Mouse (Mus musculus) CH12.LX (cell line): ENCODE measurements at regions not wholly inside any gene's neighbourhood (a gene's known extent, or its start where the extent isn't known, plus 50 kb on each side); places are given as distances from the start of the nearest gene placed in this dataset.

Experiments
- DNase-seq: peaks from one replicate; pipeline ENCODE4 v3.0.0-alpha.2; 2013; ENCODE audit errors: extremely low read depth
- H3K27ac ChIP-seq: 2 replicates; pipeline ENCODE4 v1.5.1; 2012; ENCODE audit warnings: low read depth, mild to moderate bottlenecking, control low read depth, moderate library complexity; ENCODE audit not compliant: insufficient read depth
- H3K27me3 ChIP-seq: replicated peaks from 2 replicates; pipeline ENCODE3; 2012; ENCODE audit warnings: inconsistent platforms
- H3K36me3 ChIP-seq, 2 experiments: replicated peaks in 1 of 2; 2 replicates each; pipeline versions ENCODE3 to v1.6.1; 2012; ENCODE audit warnings: inconsistent platforms in 1 of 2, low read length in 1 of 2, mild to moderate bottlenecking in 1 of 2, mixed read lengths in 1 of 2, moderate library complexity in 1 of 2; ENCODE audit not compliant: control insufficient read depth in 1 of 2, insufficient read depth in 1 of 2
- H3K4me1 ChIP-seq, 2 experiments: 2 replicates each; pipeline ENCODE4 v1.6.1; 2012; ENCODE audit warnings: inconsistent platforms in 1 of 2, moderate library complexity in 1 of 2; ENCODE audit not compliant: insufficient read depth in 2 of 2, control insufficient read depth in 1 of 2
- H3K4me2 ChIP-seq: 2 replicates; pipeline ENCODE4 v1.6.1; 2012; ENCODE audit warnings: low read depth, mild to moderate bottlenecking, control low read depth; ENCODE audit not compliant: poor library complexity, insufficient read depth, severe bottlenecking
- H3K4me3 ChIP-seq, 3 experiments: fragments of 150-350 bp in 1 of 3; sonication (generic) in 1 of 3; replicated peaks in 1 of 3; 2 replicates each; pipeline versions ENCODE3 to v1.5.1; 2011 to 2012; ENCODE audit warnings: low read depth in 2 of 3, low read length in 2 of 3, mild to moderate bottlenecking in 2 of 3, moderate library complexity in 2 of 3, control low read depth in 1 of 3, improper control_type of control experiment in 1 of 3, inconsistent platforms in 1 of 3, mixed read lengths in 1 of 3; ENCODE audit not compliant: poor library complexity in 1 of 3
- H3K79me2 ChIP-seq: replicated peaks from 2 replicates; pipeline ENCODE4 v1.6.1; 2012; ENCODE audit warnings: mild to moderate bottlenecking, moderate library complexity; ENCODE audit not compliant: control insufficient read depth, poor library complexity, insufficient read depth, severe bottlenecking; ENCODE audit errors: extremely low read depth
- H3K9ac ChIP-seq: 2 replicates; pipeline ENCODE4 v1.6.1; 2012; ENCODE audit warnings: low read depth, mild to moderate bottlenecking, control low read depth, moderate library complexity; ENCODE audit not compliant: insufficient read depth
- H3K9me3 ChIP-seq: replicated peaks from 2 replicates; pipeline ENCODE3; 2012; ENCODE audit warnings: low read length, inconsistent platforms, mixed read lengths
- BHLHE40 ChIP-seq: IDR thresholded peaks from 2 replicates; pipeline ENCODE4 v1.6.1; 2011; ENCODE audit warnings: mild to moderate bottlenecking, low read depth, low read length, improper control_type of control experiment
- CHD1 ChIP-seq: IDR thresholded peaks from 2 replicates; pipeline ENCODE4 v1.6.1; 2012; ENCODE audit warnings: low read depth, low read length, improper control_type of control experiment, inconsistent platforms
- E2F4 ChIP-seq: IDR thresholded peaks from 2 replicates; pipeline ENCODE4 v1.6.1; 2011; ENCODE audit warnings: low read depth, low read length, improper control_type of control experiment; ENCODE audit not compliant: insufficient replicate concordance
- ELF1 ChIP-seq: IDR thresholded peaks from 2 replicates; pipeline ENCODE4 v1.6.1; 2014; ENCODE audit warnings: low read depth, mild to moderate bottlenecking, inconsistent platforms, low read length, improper control_type of control experiment
- EP300 ChIP-seq: IDR thresholded peaks from 2 replicates; pipeline ENCODE4 v1.6.1; 2011; ENCODE audit warnings: low read length, improper control_type of control experiment
- GABPA ChIP-seq: IDR thresholded peaks from 2 replicates; pipeline ENCODE4 v1.6.1; 2012; ENCODE audit warnings: low read depth, low read length, improper control_type of control experiment, inconsistent platforms; ENCODE audit not compliant: insufficient replicate concordance
- HCFC1 ChIP-seq: IDR thresholded peaks from 2 replicates; pipeline ENCODE4 v1.6.1; 2012; ENCODE audit warnings: low read depth, mild to moderate bottlenecking, inconsistent platforms, low read length, improper control_type of control experiment
- JUN ChIP-seq: IDR thresholded peaks from 2 replicates; pipeline ENCODE4 v1.6.1; 2011; ENCODE audit warnings: low read depth, mild to moderate bottlenecking, low read length, improper control_type of control experiment, moderate library complexity; ENCODE audit not compliant: insufficient read depth
- KAT2A ChIP-seq: IDR thresholded peaks from 2 replicates; pipeline ENCODE4 v1.6.1; 2012; ENCODE audit warnings: low read length, improper control_type of control experiment, inconsistent platforms; ENCODE audit not compliant: insufficient replicate concordance
- MAFK ChIP-seq: IDR thresholded peaks from 2 replicates; pipeline ENCODE4 v1.6.1; 2011; ENCODE audit warnings: low read length, improper control_type of control experiment; ENCODE audit not compliant: insufficient replicate concordance
- MAX ChIP-seq: IDR thresholded peaks from 2 replicates; pipeline ENCODE4 v1.6.1; 2011; ENCODE audit warnings: low read length, improper control_type of control experiment
- MAZ ChIP-seq: IDR thresholded peaks from 2 replicates; pipeline ENCODE4 v1.6.1; 2012; ENCODE audit warnings: low read depth, mild to moderate bottlenecking, inconsistent platforms, low read length, improper control_type of control experiment, moderate library complexity
- MEF2A ChIP-seq: IDR thresholded peaks from 2 replicates; pipeline ENCODE4 v1.6.1; 2014; ENCODE audit warnings: low read depth, mild to moderate bottlenecking, inconsistent platforms, low read length, improper control_type of control experiment, borderline replicate concordance
- MXI1 ChIP-seq: IDR thresholded peaks from 2 replicates; pipeline ENCODE4 v1.6.1; 2011; ENCODE audit warnings: mild to moderate bottlenecking, low read depth, low read length, improper control_type of control experiment
- NELFE ChIP-seq: IDR thresholded peaks from 2 replicates; pipeline ENCODE4 v1.6.1; 2011; ENCODE audit warnings: low read depth, low read length, improper control_type of control experiment
- PAX5 ChIP-seq: IDR thresholded peaks from 2 replicates; pipeline ENCODE4 v1.6.1; 2012; ENCODE audit warnings: low read length, inconsistent platforms, mixed read lengths
- POLR2A ChIP-seq: IDR thresholded peaks from 2 replicates; pipeline ENCODE4 v1.6.1; 2011; ENCODE audit warnings: low read depth, mild to moderate bottlenecking, improper control_type of control experiment, low read length
- POLR2AphosphoS2 ChIP-seq: IDR thresholded peaks from 2 replicates; pipeline ENCODE4 v1.6.1; 2011; ENCODE audit warnings: low read depth, low read length, improper control_type of control experiment
- RAD21 ChIP-seq: IDR thresholded peaks from 2 replicates; pipeline ENCODE4 v1.6.1; 2011; ENCODE audit warnings: low read depth, mild to moderate bottlenecking, low read length, improper control_type of control experiment, moderate library complexity
- SIN3A ChIP-seq: IDR thresholded peaks from 2 replicates; pipeline ENCODE4 v1.6.1; 2012; ENCODE audit warnings: low read length, improper control_type of control experiment, inconsistent platforms
- SMC3 ChIP-seq: IDR thresholded peaks from 2 replicates; pipeline ENCODE4 v1.6.1; 2011; ENCODE audit warnings: low read depth, low read length, improper control_type of control experiment
- USF1 ChIP-seq: IDR thresholded peaks from 2 replicates; pipeline ENCODE4 v1.6.1; 2014; ENCODE audit warnings: low read depth, mild to moderate bottlenecking, inconsistent platforms, low read length, improper control_type of control experiment
- ZMIZ1 ChIP-seq: IDR thresholded peaks from 2 replicates; pipeline ENCODE4 v1.6.1; 2012; ENCODE audit warnings: low read depth, mild to moderate bottlenecking, inconsistent platforms, low read length, improper control_type of control experiment
- dilution Hi-C: fragments of 300-500 bp; cut with MboI; formaldehyde crosslinking; loops from 2 replicates; pipeline ENCODE4 v1.14.3; 2020; ENCODE audit warnings: low sequenced_read_pairs; ENCODE audit not compliant: extremely low pct_unique_long_range_greater_than_20kb, extremely low pct_ligation_motif_present
- in situ Hi-C: fragments of 300-500 bp; cut with MboI; formaldehyde crosslinking; loops from 3 replicates; pipeline ENCODE4 v1.14.3; 2019; ENCODE audit warnings: low sequenced_read_pairs, low pct_ligation_motif_present, low pct_unique_long_range_greater_than_20kb, mixed read lengths

DNA sequence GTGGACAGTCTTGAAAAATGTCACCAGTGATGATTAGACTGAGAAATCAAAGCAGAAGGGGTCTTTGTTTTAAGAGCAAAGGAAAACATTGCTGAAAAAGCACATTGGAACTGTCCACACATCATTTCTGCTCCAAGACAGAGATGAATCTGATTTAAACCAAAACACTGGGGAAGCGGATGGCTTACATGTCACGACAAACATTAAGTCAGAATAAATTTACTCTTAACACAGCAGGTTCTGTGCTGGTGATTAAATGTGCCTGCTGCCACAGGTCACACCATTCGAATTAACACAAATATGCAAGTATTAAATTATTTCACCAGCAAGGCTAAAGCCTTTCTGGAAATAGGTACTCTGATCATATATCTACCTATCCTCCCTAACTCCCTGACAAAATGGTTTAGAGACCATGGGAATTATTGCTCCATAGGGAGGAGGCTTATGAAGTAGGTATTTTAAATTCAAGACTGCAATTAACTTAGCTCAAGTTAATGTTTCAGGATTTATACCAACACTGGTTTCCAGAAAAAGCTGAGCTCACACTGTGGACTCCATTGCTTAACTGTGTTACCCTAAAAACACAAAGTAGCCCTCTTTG, 562.7 kb upstream of the Pdzrn3 start:
- in situ Hi-C loops (no loop called here), dilution Hi-C loops (no loop called here)
- Histone ChIP-seq H3K79me2 (no peaks in the 10 kb centered on the region), H3K36me3 (no peaks in the 10 kb centered on the region), H3K4me1 (no peaks in the 10 kb centered on the region), H3K9me3 (peaks cover 41% of the 10 kb centered on the region), H3K27ac (no peak overlapping the region), H3K4me2 (no peak overlapping the region), H3K27me3 (no peaks in the 10 kb centered on the region), H3K4me3 (no peak overlapping the region), H3K9ac (no peak overlapping the region)
- no peak for TF ChIP-seq PAX5
- no peak for TF ChIP-seq USF1
- TF ChIP-seq POLR2A = no peak
- no peak for TF ChIP-seq BHLHE40
- TF ChIP-seq SMC3 = no peak
- TF ChIP-seq MEF2A = no peak
- no peak for TF ChIP-seq MAFK
- no peak for TF ChIP-seq SIN3A
- TF ChIP-seq NELFE = no peak
- no peak for TF ChIP-seq GABPA
- TF ChIP-seq CHD1 = no peak
- TF ChIP-seq HCFC1 = no peak
- TF ChIP-seq EP300 = no peak
- TF ChIP-seq JUN = no peak
- DNase-seq = no peak

DNA sequence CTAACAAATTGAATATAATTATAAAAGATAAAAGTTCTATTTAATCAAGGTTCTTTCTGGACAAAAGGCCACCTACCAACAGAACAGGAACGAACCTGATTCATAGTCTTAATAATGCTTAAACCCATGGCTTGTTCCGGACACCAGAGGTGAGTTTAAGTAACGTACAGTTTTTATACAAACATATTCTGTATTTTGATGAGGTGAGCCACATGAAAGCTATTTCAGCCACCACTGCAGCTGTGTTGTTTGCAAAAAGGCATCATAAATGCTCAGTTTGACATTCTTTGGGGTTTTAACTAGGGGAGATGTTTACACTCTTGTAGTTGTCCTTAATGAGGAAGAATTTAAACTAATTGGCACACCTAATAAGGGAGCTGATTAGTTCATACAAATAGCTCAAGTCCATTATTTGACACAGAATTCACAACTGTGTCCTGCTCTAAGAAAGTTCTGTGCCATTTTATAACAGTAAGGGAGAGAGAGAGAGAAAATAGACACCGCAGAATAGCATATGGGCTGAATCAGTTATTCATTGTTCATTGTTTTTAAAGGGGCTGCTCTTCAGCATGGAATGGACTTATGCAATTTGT, 560.8 kb upstream of the Pdzrn3 start:
- Histone ChIP-seq H3K79me2 (no peaks in the 10 kb centered on the region), H3K4me1 (no peaks in the 10 kb centered on the region), H3K36me3 (no peaks in the 10 kb centered on the region), H3K4me2 (no peak overlapping the region), H3K27me3 (no peaks in the 10 kb centered on the region), H3K9ac (no peak overlapping the region), H3K27ac (no peak overlapping the region), H3K9me3 (peaks cover 34% of the 10 kb centered on the region), H3K4me3 (no peak overlapping the region)
- no peak for DNase-seq
- dilution Hi-C loops (no loop called here), in situ Hi-C loops (no loop called here)
- TF ChIP-seq BHLHE40 = no peak
- TF ChIP-seq E2F4 = no peak
- no peak for TF ChIP-seq KAT2A
- no peak for TF ChIP-seq ZMIZ1
- TF ChIP-seq POLR2A = no peak
- no peak for TF ChIP-seq MAZ
- TF ChIP-seq ELF1 = no peak
- TF ChIP-seq MAX = no peak
- TF ChIP-seq JUN = no peak
- TF ChIP-seq RAD21 = no peak
- TF ChIP-seq MXI1 = no peak
- TF ChIP-seq MEF2A = no peak
- TF ChIP-seq POLR2AphosphoS2 = no peak
- no peak for TF ChIP-seq GABPA
